Mouse (Mus musculus) monocyte, adult 5-6 weeks (primary cell): ENCODE results near the gene 4930402H24Rik. TPM values are rescaled to one million over a fixed set of nuclear protein-coding genes. Genes with fewer than 3 reads are reported as not detected.

ENCODE experiments used
- total RNA-seq: library from RNA; stranded (forward); fragments of 200-1000, 200-491, 200-594 nt; gene quantifications from 3 replicates; pipeline ENCODE4 v1.2.3, GENCODE M21; 2017

Gene 4930402H24Rik
- total RNA-seq, 1 experiment from 2014 or later = 34.0 TPM

Other genes starting within 250 kb of the 4930402H24Rik start
- 79.9 to 114 TPM (median 86.8 TPM) in 3 replicates for gene Ddrgk1, start 241.7 kb downstream of the 4930402H24Rik start, total RNA-seq
- 33.0 to 47.1 TPM (median 41.8 TPM) in 3 replicates for gene Itpa, start 238.8 kb downstream of the 4930402H24Rik start, total RNA-seq
- not detected in 3 replicates for gene Slc4a11, start 208.9 kb downstream of the 4930402H24Rik start, total RNA-seq
- 7.9 to 15.1 TPM (median 13.4 TPM) in 3 replicates for gene Atrn, start 89 bp upstream of the 4930402H24Rik start, total RNA-seq
- gene Gfra4, start 136.7 kb upstream of the 4930402H24Rik start, total RNA-seq = not detected in 3 replicates
- gene Adam33, start 157.4 kb upstream of the 4930402H24Rik start, total RNA-seq = not detected in 3 replicates
- 0.68 to 0.75 TPM in 2 of 3 replicates, not detected in the other for gene Siglec1, start 180.4 kb upstream of the 4930402H24Rik start, total RNA-seq
- not detected in 3 replicates for gene Hspa12b, start 220.9 kb upstream of the 4930402H24Rik start, total RNA-seq
- gene Gm11037, start 227.1 kb upstream of the 4930402H24Rik start, total RNA-seq = not detected in 3 replicates